Mouse (Mus musculus) lung, postnatal 14 days (tissue): ENCODE measurements around the gene Atp7b.

Source experiments
- DNase-seq: peaks from one replicate; pipeline ENCODE4 v3.0.0; 2021

Atp7b gene

GRCm38 (mm10) chr8:22059821-22060445 lies at the start of gene Atp7b:
Atp7b (minus strand) TSS chr8:22060305.
- no peak for DNase-seq

GRCm38 (mm10) chr8:22107020-22107419 lies 46.9 kb upstream of the Atp7b start:
- DNase-seq = no peak

- peak; percentile 1 for DNase-seq
Measured at GRCm38 (mm10) chr8:22091568-22091967, 31.5 kb upstream of the Atp7b start.

- no peak for DNase-seq
Measured at GRCm38 (mm10) chr8:22089226-22089625, 29.1 kb upstream of the Atp7b start.

GRCm38 (mm10) chr8:22079313-22080007 lies 19.4 kb upstream of the Atp7b start:
- DNase-seq = no peak

GRCm38 (mm10) chr8:22061126-22061525 lies 1.0 kb upstream of the Atp7b start:
- no peak for DNase-seq

GRCm38 (mm10) chr8:22060446-22060889 lies 363 bp upstream of the Atp7b start, which contains the start of gene Alg11:
Alg11 (plus strand) TSS chr8:22060721.
- peak; percentile 97 for DNase-seq

- DNase-seq = no peak
Measured at GRCm38 (mm10) chr8:22059153-22059738, 859 bp downstream of the Atp7b start.

- DNase-seq = no peak
Measured at GRCm38 (mm10) chr8:22058368-22058767, 1.7 kb downstream of the Atp7b start.

GRCm38 (mm10) chr8:22056850-22057249 lies 3.3 kb downstream of the Atp7b start:
- no peak for DNase-seq

GRCm38 (mm10) chr8:22055492-22055877 lies 4.6 kb downstream of the Atp7b start:
- no peak for DNase-seq

- no peak for DNase-seq
Measured at GRCm38 (mm10) chr8:22054674-22055491, 5.2 kb downstream of the Atp7b start.

- peak; percentile 76 for DNase-seq
Measured at GRCm38 (mm10) chr8:22047699-22048464, 12.2 kb downstream of the Atp7b start.

- DNase-seq = no peak
Measured at GRCm38 (mm10) chr8:22043706-22044105, 16.4 kb downstream of the Atp7b start.

- DNase-seq = no peak
Measured at GRCm38 (mm10) chr8:22042515-22042914, 17.6 kb downstream of the Atp7b start.

GRCm38 (mm10) chr8:22040153-22040509 lies 20.0 kb downstream of the Atp7b start:
- no peak for DNase-seq

- DNase-seq = peak; percentile 52
Measured at GRCm38 (mm10) chr8:22039468-22040152, 20.5 kb downstream of the Atp7b start.

GRCm38 (mm10) chr8:22037022-22037421 lies 23.1 kb downstream of the Atp7b start:
- peak; percentile 40 for DNase-seq

GRCm38 (mm10) chr8:22036137-22036536 lies 24.0 kb downstream of the Atp7b start:
- no peak for DNase-seq

GRCm38 (mm10) chr8:22030990-22031389 lies 29.1 kb downstream of the Atp7b start:
- peak; percentile 10 for DNase-seq

GRCm38 (mm10) chr8:22028973-22029372 lies 31.1 kb downstream of the Atp7b start:
- no peak for DNase-seq

GRCm38 (mm10) chr8:22025241-22025640 lies 34.9 kb downstream of the Atp7b start:
- peak; percentile 8 for DNase-seq
